Mouse (Mus musculus) urinary bladder, postnatal 14 days (tissue): ENCODE data around the gene Mrln.
A peak's percentile ranks its signal among the peaks of the same experiment; 100 is the strongest.

Experiments used
- DNase-seq: peaks from one replicate; pipeline ENCODE4 v3.0.0; 2021; ENCODE audit warnings: low spot score

The Mrln gene

DNA sequence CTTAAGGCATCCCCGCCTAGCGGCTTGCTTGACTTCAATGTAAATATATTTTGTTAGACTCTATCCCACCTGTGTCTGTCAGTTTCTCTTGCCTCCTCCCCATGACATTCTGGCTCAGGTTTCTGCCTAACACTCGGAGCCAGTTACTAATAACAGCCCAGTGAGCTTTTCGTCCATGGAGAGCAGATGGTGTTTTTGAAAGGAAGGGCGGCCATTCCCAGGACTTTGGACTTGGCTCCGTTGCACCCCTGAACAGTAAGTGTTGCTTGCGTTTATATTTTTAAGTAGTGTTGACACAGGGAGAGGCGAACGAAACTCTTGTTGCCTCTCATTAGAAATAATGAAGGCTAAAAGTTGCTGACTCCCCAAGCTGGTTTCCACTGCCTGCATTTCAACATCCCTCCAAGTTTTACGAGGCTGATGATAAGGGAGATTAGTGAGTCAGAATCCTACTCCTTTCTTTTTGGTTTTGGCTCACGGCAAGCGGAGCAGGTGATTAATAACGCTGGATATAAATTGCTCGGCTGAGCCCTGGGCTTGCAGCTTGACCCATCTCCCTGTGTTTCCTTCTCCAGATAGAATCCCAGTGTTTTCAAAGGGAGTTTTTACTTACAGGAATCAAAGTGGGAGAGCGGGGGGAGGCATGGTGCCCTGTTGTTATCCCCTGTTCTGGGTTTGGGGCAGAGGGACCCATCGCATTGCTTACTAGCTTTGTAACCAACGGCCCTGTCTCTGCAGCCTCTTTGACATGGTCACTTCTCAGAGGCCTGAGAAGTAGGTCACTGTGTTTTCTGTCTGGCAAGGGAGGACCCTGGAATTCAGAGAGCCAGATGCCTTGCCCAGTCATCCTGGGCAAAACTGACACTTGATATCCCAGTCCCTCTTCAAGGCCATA is at the start of gene Mrln:
Gene Mrln, plus strand, starts transcription at position 160 of the 895 bp plus-strand sequence.
- peak; percentile 63 for DNase-seq

DNA sequence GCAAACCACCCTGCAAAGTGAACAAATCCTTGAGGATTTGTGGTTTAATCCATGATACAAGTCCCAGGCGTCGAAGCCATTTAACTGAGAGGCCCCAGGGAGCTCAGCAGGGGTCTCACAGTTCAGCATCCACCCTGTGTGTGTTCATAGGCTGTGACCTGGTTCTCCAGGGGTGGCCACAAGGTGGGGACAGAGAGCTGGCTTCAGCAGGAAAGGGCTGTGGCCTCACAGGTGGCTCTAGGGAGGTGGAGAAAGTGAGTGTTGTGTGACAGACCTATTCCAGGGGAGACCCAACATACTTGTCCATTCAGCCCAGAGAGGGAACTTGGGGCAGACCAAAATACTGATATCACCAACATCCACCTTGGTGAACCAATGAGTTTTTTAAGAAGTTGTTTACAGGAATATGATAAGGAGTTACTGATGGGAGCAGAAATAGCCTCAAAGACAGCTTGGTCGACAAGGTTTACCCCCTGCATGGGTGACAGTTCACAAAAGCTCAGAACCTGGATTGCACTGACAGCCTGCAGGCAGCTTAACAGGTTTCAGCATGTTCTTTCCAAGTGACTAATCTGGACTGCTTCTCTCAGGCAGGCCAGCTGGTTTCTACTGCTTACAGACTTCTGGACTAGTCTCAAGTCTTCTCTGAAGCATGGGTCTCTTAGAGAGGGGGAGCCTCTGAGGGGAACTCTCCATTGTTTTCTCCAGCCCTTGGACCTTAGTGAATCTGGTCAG is 47.9 kb upstream of the Mrln start:
- peak; percentile 36 for DNase-seq

DNA sequence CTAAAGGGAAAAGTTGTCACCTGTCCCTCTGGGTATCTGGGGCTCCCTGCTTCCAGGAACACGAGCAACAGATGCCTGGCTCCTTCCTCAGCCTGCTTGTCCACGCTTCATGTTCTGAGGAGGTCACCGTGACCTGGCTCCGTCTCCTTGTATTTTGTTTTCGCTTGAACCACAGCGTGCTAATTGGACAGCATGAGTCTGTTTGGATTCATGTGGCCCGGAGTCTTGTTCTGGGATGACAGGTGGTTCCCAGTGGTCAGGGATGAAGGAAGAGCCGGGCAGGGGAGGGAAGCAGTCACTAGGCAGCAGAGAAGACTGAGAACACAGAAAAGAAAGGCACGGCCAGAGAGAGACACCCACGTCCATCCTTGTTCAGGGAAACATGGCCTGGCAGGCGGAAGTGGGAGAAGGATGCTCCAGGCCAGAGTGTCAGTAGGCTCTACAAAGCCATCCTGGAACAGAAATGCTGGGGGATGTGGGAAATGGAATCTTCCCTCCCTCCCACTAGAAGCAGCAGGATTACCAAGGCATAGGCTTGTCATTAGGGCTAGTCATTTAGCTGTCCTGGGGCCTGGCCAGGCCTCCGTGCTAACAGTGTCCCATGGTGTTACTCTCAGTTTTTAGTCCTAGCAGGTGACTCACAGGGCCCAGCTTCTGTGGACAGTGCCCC is 44.7 kb upstream of the Mrln start:
- DNase-seq, result no peak

DNA sequence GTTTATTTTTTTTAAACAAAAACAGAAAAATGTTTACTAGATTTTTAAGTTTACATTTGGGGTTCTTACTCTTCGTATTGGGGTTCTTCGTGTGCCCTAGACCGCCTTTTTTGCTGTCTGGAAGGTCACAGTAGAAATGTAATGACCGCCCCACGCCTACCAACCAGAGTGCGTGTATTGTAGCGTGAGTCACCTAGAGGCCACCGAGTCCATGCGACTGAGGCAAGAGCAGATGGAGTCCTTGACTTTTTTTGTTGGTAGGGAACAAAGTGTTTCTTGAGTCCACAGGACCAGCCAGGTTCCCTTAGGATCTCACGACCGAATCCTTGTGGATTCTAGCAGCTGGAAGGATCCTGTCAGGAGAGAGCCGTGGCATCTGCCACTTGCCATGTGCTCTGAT is 43.7 kb upstream of the Mrln start:
- DNase-seq, result no peak

DNA sequence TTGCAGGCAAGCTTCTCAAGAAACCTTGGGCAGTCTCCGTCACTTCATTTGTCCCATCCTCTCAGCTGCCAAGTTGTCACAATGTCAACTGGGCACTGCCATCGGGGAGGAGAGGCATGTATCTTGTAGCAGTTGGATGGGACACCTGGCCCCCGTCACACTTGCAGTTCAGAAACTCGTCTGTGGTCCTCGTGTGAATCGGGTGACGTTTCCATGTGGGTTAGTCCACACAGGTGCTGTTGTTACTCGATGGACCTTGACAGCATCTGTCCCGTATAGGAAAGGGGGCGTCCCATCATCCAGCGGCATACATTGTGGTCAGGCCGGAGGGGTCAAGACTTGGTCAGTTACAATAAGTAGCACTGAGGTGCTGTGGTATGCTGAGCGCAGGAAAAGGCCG is 43.0 kb upstream of the Mrln start:
- no peak for DNase-seq

DNA sequence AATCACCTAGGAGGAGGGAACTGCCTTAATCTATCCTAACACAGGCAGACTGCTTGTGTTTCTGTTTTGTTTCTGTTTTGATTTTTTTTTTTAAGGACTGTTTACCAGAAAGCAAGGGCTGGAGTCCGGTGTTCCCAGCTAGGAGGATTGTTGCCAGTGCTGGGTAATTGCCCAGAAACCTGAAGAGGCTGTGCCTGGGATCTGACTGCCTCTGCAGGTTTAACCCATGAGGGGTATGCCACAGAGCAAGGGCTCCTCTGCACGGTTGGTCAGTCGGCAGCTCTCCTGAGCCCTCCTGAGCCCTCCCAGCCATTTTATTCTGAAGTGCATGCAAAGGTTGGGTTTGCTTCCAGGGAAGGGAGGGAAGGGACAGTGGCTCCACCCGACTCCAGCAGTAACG is 40.8 kb upstream of the Mrln start:
- DNase-seq, result no peak

DNA sequence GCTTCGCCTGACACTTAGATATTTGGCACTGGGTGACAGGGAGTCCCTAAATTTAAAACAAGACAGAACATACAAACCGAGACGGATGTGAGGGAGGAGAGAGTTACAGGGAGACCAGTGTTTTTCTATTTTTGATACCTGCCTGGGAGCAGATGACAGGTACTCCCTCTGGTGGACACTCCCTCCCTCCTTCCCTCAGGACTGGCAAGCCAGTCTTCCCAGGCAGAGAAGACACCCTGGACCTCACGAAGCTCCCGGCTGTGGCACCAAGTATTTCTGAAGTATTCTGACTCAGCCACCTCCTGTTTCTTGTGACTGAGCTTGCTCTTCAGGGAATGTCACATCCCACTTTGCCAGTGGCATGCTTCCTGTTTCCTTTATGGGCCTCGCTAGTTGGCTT is 38.6 kb upstream of the Mrln start:
- peak; percentile 43 for DNase-seq

DNA sequence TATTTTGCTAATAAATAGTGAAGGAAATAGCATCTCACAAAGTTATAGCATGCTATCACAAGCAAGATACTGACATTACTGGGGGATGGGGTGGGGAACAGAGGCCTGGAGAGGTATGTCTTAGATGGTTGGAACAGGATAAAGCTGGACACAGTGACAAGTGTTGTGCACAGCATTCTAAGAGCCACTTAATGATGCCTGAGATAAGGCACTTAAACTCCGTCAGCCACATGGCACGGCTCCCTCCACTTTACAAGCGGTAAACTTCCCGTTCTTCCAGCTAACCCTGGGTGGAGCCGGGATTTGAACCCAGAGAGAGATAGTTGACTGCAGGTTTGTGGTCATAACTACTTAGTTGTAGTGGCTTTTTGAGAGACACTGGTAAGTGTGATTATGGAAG is 38.0 kb upstream of the Mrln start:
- no peak for DNase-seq

DNA sequence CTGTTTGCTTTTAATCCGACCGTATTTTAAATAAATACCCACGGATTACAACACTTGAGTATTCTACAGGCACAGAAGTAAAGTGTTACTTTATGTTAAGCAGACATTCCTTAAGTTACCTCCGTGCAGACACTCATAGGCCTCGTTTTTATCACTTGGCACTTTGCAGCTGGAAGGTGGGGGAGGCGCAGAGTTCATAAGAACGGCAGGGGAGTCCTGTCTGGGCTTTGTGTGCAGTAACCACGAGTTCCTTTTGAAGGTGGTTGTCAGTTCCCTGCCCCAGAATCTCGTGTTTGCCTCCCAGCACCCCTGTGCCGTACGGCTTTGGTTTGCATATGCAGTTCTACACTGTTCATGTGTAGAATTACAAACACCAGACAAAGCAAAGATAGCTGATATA is 36.8 kb upstream of the Mrln start:
- DNase-seq, result no peak

DNA sequence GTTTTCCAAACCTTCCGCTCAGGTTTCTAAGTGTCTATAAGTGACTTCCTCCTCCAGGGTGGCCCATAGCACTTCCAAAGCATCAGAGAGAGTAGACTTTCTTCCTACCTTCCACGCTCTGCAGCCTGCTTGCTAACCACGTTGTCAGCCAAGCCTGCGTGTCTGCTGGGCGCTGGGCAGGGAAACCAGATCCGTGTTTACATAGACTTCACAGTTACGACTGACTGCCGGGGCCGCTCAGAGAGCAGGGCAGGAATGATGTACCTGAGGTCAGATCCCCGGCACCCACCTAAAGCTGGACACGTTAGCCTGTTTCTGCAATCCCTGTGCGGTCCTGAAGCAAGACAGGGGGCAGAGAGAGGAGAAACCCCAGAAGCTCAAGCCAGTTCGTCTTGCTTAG is 36.1 kb upstream of the Mrln start:
- DNase-seq, result no peak

DNA sequence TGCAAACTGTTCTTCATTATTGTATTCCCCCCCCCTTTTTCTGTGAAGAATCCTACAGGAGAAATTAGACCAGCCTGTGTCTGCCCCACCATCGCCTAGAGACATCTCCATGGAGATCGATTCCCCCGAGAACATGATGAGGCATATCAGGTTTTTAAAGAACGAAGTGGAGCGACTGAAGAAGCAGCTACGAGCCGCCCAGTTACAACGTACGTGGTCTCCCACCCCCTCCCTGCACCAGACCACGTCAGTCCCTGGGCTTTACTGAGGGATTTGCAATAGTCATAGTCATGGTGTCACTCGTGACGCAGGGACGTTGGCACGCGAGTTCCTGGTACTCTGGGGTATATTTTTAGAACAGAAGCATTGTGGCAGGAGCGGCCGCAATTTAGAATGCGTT is 35.4 kb upstream of the Mrln start:
- DNase-seq, result no peak

DNA sequence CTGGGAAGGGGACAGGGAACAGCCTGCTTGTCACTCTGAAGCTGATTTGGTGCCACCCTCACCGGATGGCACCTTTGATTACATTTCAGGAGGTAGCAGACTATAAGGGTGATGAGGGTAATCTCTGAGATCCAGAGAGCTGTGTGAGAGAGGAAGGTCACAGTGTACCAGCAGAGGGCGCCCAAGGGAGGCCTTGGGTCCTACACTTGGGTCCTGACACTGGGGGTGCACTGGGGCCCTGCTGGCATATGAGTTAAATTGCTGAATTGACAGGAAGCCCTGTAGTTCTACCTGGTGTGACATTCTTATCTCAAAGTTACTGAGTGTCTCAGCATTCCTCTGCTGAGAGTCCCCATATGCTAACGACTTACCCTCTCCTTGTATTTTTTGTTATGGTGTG is 31.1 kb upstream of the Mrln start:
- DNase-seq, result peak; percentile 63

DNA sequence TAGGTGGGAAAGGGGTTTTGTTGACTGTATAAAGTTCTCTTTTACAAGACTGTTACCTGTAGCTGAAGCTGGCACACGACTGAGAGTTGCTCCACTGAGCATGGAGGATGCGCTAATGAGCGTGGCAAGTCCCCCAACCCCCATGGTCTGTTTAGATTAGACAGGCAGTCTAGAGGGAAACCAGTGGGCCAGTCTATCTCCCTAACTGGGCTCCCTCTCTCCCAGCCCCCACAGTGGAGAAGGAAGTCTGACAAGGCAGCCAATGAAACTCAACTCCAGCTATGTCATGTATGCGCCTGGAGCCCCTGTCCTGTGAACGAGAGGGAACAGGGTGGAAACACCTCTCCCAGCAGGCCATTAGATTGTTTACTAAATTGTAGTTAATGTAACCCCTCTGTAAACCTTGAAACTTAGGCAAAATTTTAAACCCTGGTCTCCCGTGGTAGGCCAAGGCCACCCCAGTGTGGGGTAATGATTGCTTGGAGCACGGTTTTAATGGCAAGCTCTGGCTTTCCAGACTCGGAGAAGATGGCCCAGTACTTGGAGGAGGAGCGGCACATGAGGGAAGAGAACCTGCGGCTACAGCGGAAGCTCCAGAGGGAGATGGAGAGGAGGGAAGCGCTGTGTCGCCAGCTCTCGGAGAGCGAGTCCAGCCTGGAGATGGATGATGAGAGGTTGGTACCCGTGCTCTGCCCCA is 29.8 kb upstream of the Mrln start:
- no peak for DNase-seq

DNA sequence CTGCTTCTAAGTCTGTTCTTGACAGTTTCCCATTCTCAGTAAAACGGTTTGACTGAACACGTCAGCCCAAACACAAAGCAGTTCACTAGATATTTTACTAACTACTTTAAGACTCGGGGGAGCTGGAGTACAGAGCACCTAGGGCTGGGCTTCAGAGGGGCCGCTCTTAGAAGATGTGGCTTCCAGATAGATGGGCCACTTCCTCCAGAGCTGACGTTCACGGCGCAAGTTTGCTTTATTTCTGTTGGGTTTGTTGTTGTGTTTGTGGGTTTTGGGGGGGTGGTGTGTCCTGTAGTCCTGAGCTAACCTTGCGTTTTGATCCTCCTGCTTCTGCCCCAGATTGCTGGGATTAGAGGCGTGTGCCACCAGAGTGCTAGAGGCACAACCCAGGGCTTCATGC is 23.7 kb upstream of the Mrln start:
- no peak for DNase-seq

DNA sequence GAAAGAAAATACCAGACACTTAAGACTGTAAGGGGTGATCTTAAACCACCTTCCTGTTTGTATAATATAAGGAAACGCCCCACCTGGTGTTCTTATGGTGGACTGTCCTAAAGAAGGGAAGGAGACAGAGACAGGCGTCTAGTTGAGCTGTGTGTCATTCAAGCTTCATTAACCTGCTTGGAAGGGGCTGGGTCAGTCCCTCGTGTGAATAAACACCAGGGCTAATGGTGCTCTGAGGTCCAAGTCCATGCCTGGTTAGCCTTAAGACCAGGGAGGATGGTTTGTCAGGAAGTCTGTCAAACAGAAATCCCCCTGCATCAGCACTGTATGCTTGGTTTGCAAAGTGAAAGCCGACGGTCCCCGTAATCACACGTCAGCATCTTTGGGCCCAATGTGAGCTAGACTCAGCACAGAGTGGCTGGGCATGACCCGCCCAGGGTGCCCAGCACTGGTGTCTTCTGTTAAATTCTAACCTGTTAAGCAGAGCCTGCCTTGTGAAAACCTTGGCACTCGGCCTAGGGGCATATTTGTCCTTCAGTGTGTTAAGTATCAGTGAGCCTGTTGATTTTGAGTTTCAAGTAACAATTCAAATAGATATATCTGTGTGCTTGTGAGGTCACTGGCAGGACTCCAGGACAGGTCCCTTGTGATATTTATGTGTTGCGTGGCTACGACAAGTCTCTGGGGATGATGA is 23.0 kb upstream of the Mrln start:
- DNase-seq, result no peak

DNA sequence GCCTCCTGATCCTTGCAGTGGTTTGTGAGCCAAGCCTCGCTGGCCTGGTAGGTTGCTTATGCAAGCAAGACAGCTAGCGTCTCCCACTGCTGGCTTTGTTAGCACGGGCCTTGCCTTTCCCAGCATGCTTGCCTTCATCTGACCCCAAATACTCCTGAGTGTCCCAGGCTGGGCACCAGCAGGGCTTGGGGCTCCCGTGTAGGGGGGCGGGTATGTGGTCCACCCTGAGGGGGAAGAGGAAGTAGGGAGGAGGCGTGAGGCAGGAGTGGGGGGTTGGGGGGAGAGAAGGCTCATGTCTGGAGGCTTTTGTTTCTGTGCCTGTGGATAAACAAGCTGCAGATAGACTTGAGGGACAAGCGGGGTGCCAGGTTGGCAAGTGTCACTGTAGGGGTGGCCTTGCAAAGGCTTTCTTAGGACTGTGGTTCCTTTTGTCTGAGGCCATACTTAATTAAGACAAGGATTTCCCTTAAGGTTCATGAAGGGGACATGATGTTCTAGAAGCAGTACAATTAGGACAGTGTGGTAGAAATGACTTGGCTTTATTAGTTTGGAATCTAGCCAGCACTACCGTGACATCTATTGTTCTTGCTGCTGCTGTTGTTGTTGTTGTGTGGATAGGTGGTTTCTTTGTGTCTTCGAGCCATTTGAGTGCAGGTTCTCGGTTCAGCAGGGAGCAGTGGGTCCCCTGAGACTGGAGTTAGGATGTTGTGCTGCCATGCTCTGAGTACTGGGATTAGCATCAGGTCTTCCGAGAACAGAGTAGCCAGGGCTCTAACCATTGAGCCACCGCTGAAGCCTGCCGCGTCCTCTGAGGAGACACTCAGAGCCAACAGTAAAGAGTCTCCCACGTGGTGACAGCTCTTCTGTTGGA is 21.0 kb upstream of the Mrln start:
- DNase-seq, result no peak

DNA sequence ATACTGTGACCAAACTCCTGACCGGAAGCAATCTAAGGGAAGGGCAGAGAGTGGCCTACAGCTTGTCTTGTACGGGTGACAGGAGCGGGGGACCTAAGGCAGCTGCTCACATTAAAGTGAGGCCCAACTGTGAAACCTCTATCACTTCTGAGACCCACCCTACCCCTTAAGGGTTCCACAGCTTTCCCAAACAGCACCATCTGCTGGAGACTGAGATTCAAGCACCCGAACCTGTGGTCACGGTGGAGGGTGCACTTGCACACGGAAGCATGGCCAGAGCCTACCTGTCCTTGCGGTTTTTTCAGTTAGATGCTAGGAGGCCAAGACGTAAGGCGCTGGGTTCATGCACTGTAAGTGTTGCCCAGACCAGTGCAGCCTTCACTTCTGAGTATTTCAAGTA is 18.3 kb upstream of the Mrln start:
- DNase-seq, result peak; percentile 51

DNA sequence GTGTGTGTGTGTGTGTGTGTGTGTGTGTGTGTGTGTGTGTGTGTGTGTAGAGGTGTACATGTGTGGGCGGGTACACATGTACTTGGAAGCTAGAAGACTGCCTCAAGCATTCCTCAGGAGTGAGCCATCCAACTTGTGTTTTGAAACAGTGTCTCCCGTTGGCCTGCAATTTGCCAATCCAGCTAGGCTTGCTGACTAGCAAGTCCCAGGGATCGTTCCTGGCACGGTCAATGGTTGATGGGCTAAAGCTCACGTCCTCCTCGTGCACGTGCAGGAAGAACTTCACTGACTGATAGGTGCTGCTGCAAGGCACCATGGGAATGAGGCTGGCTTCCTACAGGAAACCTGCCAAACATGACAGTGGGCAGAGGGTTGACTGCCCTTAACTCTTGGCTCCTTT is 17.9 kb upstream of the Mrln start:
- no peak for DNase-seq

DNA sequence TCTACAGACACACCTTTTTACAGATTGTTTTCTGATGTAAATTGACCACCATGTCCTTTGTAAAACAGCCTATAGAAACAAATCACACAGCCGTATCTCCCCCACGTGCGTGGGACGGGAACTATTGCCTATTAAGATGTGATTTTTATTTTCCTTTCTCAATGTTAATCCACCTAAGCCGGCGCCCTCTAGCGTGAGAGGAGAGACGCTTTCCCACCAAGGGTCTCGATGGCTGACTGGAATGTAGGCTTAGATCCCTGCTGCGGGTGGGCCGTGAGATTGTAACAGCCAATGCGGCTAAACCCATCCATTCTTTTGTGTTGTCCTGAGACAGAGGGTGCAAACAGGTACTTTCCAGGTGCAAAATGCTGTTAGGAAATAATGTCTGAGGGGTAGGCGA is 14.6 kb upstream of the Mrln start:
- DNase-seq, result no peak

DNA sequence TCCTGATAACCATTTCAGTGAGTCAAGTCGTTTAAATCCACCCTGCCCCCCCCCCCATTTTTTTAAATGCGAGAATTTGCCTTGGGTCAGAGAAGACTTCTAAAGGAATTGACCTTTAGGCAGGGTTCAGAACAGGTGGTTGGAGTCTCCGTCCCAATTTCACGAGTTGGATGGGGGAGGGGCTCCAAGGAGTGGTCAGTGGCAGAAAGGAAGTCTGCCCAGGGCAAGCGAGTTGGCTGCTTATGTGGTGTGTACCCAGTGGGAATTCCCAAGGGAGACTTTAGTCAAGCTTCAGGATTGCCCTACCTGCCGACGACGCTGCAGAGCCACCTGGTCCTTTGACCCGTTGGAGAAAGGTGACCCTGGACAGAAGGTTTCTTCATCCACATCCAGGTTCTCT is 10.2 kb upstream of the Mrln start:
- no peak for DNase-seq

DNA sequence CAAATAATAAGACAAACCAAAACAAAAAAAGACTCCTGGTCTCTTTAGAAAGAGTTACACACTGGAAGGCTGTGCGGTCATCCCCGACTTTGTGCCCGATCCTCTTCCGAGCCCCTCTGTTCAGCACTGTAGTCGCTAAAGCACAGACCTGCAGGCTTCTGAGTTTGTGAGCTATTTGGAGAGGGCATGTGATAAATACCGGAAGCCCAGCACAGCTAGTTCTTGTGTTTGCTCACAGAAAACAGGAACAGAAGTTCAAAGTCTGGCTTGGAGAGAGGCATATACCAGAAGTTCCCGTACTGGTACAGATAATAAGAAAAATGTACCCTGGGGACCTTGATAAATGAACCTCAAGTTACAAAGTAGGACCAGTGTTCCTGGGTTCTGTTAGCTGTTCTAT is 9.2 kb upstream of the Mrln start:
- DNase-seq, result no peak
